Mouse (Mus musculus) layer of hippocampus, postnatal 25 days (tissue): ENCODE results near the gene Pogz. TPM values are rescaled to one million over a fixed set of nuclear protein-coding genes. Genes with fewer than 3 reads are reported as not detected.
"Not testable (repeated sequence)": the region's sequence is repeated elsewhere in the genome, so short reads cannot be mapped to it uniquely, and the experiment has no call there.

Source experiments
- DNase-seq, 2 experiments: peaks; one replicate each; pipeline ENCODE4 v3.0.0; 2022; ENCODE audit warnings: mixed read lengths in 2 of 2, low spot score in 1 of 2; ENCODE audit errors: extremely low spot score in 1 of 2
- total RNA-seq, 2 experiments: library from RNA; stranded (reverse); gene quantifications; 2 replicates each; pipeline ENCODE4 v1.2.3; 2021

Gene Pogz
- total RNA-seq, 2 experiments from 2014 or later, result 47.6 to 57.9 TPM

GRCm38 (mm10) chr3:94832100-94832499 lies 5.3 kb upstream of the Pogz start:
- no peak for DNase-seq

GRCm38 (mm10) chr3:94832701-94833100 lies 4.7 kb upstream of the Pogz start:
- DNase-seq, result no peak

- DNase-seq, result no peak
Observed at GRCm38 (mm10) chr3:94833358-94833757, 4.0 kb upstream of the Pogz start.

- no peak for DNase-seq
Observed at GRCm38 (mm10) chr3:94835396-94835795, 2.0 kb upstream of the Pogz start.

- DNase-seq, result peak; percentile 72 to 85
Observed at GRCm38 (mm10) chr3:94837959-94838496, 661 bp downstream of the Pogz start.

- no peak for DNase-seq
Observed at GRCm38 (mm10) chr3:94838631-94839030, 1.3 kb downstream of the Pogz start.

- no peak for DNase-seq
Observed at GRCm38 (mm10) chr3:94839101-94839500, 1.7 kb downstream of the Pogz start.

GRCm38 (mm10) chr3:94847382-94847781 lies 10.0 kb downstream of the Pogz start:
- no peak for DNase-seq

- peak in 1 of 2 experiments; percentile 76 for DNase-seq
Observed at GRCm38 (mm10) chr3:94849338-94849737, 12.0 kb downstream of the Pogz start.

GRCm38 (mm10) chr3:94851731-94852130 lies 14.4 kb downstream of the Pogz start:
- DNase-seq, result no peak

GRCm38 (mm10) chr3:94852215-94852614 lies 14.8 kb downstream of the Pogz start:
- no peak for DNase-seq

GRCm38 (mm10) chr3:94859471-94859870 lies 22.1 kb downstream of the Pogz start:
- no peak for DNase-seq

- DNase-seq, result no peak
Observed at GRCm38 (mm10) chr3:94869011-94869410, 31.6 kb downstream of the Pogz start.

- no peak for DNase-seq
Observed at GRCm38 (mm10) chr3:94878618-94879017, 41.3 kb downstream of the Pogz start.

GRCm38 (mm10) chr3:94881840-94882239 lies 44.5 kb downstream of the Pogz start:
- DNase-seq, result no peak

- DNase-seq, result no peak
Observed at GRCm38 (mm10) chr3:94882579-94882978, 45.2 kb downstream of the Pogz start.

GRCm38 (mm10) chr3:94886316-94887224 lies 49.2 kb downstream of the Pogz start, which contains the start of gene Psmb4:
Psmb4 (minus strand) TSS chr3:94886961.
- peak; percentile 68 to 71 for DNase-seq

- DNase-seq, result no peak
Observed at GRCm38 (mm10) chr3:94888595-94888994, 51.2 kb downstream of the Pogz start.

GRCm38 (mm10) chr3:94894076-94894475 lies 56.7 kb downstream of the Pogz start:
- no peak for DNase-seq

GRCm38 (mm10) chr3:94902747-94903146 lies 65.4 kb downstream of the Pogz start:
- peak in 1 of 2 experiments; percentile 71 for DNase-seq

- not testable (repeated sequence) for DNase-seq
Observed at GRCm38 (mm10) chr3:94904759-94905158, 67.4 kb downstream of the Pogz start.

GRCm38 (mm10) chr3:94906482-94906881 lies 69.1 kb downstream of the Pogz start:
- no peak for DNase-seq
